Mouse (Mus musculus) kidney, embryonic 16.5 days (tissue): ENCODE measurements at regions not wholly inside any gene's neighbourhood (a gene's known extent, or its start where the extent isn't known, plus 50 kb on each side); places are given as distances from the start of the nearest gene placed in this dataset.

Source experiments
- ATAC-seq: fragments of 200-750 bp; cut with Nextera tagmentation; 2 replicates; pipeline ENCODE4 v1.8.0; 2017; ENCODE audit warnings: moderate TSS enrichment; ENCODE audit not compliant: low FRiP score, low TSS enrichment
- H3K27ac ChIP-seq: fragments of 300-500 bp; sonication (generic); 2 replicates; pipeline ENCODE4 v1.5.1; 2014; ENCODE audit warnings: low read length
- H3K27me3 ChIP-seq: fragments of 300-500 bp; sonication (generic); 2 replicates; pipeline ENCODE4 v1.6.1; 2014; ENCODE audit warnings: low read length, control low read depth, mixed read lengths; ENCODE audit not compliant: insufficient read depth
- H3K36me3 ChIP-seq: fragments of 300-500 bp; sonication (generic); 2 replicates; pipeline ENCODE4 v1.6.1; 2014; ENCODE audit warnings: low read length, control low read depth, mixed read lengths; ENCODE audit not compliant: insufficient read depth
- H3K4me1 ChIP-seq: fragments of 300-500 bp; sonication (generic); 2 replicates; pipeline ENCODE4 v1.6.1; 2014; ENCODE audit warnings: low read length, control low read depth, mixed read lengths; ENCODE audit not compliant: insufficient read depth
- H3K4me2 ChIP-seq: fragments of 300-500 bp; sonication (generic); replicated peaks from 2 replicates; pipeline ENCODE4 v1.6.1; 2014; ENCODE audit warnings: low read depth, low read length
- H3K4me3 ChIP-seq: fragments of 300-500 bp; sonication (generic); 2 replicates; pipeline ENCODE4 v1.5.1; 2014; ENCODE audit warnings: mild to moderate bottlenecking, low read length
- H3K9ac ChIP-seq: fragments of 300-500 bp; sonication (generic); replicated peaks from 2 replicates; pipeline ENCODE4 v1.6.1; 2014; ENCODE audit warnings: low read length
- H3K9me3 ChIP-seq: fragments of 300-500 bp; sonication (generic); 2 replicates; pipeline ENCODE4 v1.6.1; 2016; ENCODE audit warnings: low read length, control low read depth
- WGBS: fragments of 180-500 bp; shearing (Covaris S2); extraction: QIAGEN DNeasy Blood & Tissue Kit; methylation state at CpG from one replicate; pipeline ENCODE4 v1.1.7; 2014; 5-methylcytosine and 5-hydroxymethylcytosine counted together

GRCm38 (mm10) chr14:101287755-101288154 is 87.6 kb upstream of the Prr30 start:
- Histone ChIP-seq H3K4me1 (no peaks in the 10 kb centered on the region), H3K27me3 (no peaks in the 10 kb centered on the region), H3K4me3 (no peak overlapping the region), H3K27ac (no peak overlapping the region), H3K9me3 (no peaks in the 10 kb centered on the region), H3K36me3 (no peaks in the 10 kb centered on the region), H3K4me2 (no peak overlapping the region), H3K9ac (no peak overlapping the region)
- 92% methylated on average over 4 of the region's 4 CpGs for WGBS
- no peak for ATAC-seq

GRCm38 (mm10) chr14:101269048-101269789 is 69.1 kb upstream of the Prr30 start:
- no peak for ATAC-seq
- Histone ChIP-seq H3K4me2 (no peak overlapping the region), H3K27me3 (no peaks in the 10 kb centered on the region), H3K9me3 (no peaks in the 10 kb centered on the region), H3K27ac (no peak overlapping the region), H3K9ac (no peak overlapping the region), H3K36me3 (no peaks in the 10 kb centered on the region), H3K4me1 (no peaks in the 10 kb centered on the region), H3K4me3 (no peak overlapping the region)
- WGBS = 62% methylated on average over 4 of the region's 4 CpGs

- Histone ChIP-seq H3K4me1 (no peaks in the 10 kb centered on the region), H3K27me3 (no peaks in the 10 kb centered on the region), H3K36me3 (no peaks in the 10 kb centered on the region), H3K4me3 (no peak overlapping the region), H3K9ac (no peak overlapping the region), H3K27ac (no peak overlapping the region), H3K4me2 (no peak overlapping the region), H3K9me3 (no peaks in the 10 kb centered on the region)
- no peak for ATAC-seq
- 85% methylated on average over 2 of the region's 2 CpGs for WGBS
These were observed 67.4 kb upstream of the Prr30 start for GRCm38 (mm10) chr14:101267536-101267935.
